ENCODE assay signal across 14 mouse cellular contexts in genomic region chr1:106176791-106177190, GRCm38 (mm10). TPM values are rescaled to one million over a fixed set of nuclear protein-coding genes. Genes with fewer than 3 reads are reported as not detected.
DNase-seq lines count a peak whose midpoint lies in the region; ATAC-seq lines count a peak whose summit lies in the region.
"Had no signal": no experiment of that assay in that cellular context is flagged by ENCODE, and none has a peak within 500 bp of the region (broad histone marks: within the 10 kb centered on the region; RNA-seq: fewer than 3 reads in every experiment).

No protein-coding gene starts in this region.

- H3K4me2 ChIP-seq in neural tube, embryonic 12.5 days (replicated peaks) = peak overlapping the region; percentile 33
- peak overlapping the region; percentile 23 for H3K4me2 ChIP-seq in hindbrain, embryonic 16.5 days (ENCODE audit: low read length)
- H3K4me2 ChIP-seq: liver, embryonic 11.5 days had no signal

- no peak for ATAC-seq in neural tube, embryonic 12.5 days (ENCODE audit: low FRiP score, low read depth)
- ATAC-seq in hindbrain, embryonic 16.5 days = no peak

- no peaks in the 10 kb centered on the region for H3K9me3 ChIP-seq in neural tube, embryonic 12.5 days
- no peaks in the 10 kb centered on the region for H3K9me3 ChIP-seq in hindbrain, embryonic 16.5 days (ENCODE audit: control insufficient read depth, low read length)

- no peaks in the 10 kb centered on the region for H3K27me3 ChIP-seq in neural tube, embryonic 12.5 days (replicated peaks)
- H3K27me3 ChIP-seq in hindbrain, embryonic 16.5 days (replicated peaks; ENCODE audit: control insufficient read depth, insufficient read depth, low read length) = no peaks in the 10 kb centered on the region

- H3K36me3 ChIP-seq in neural tube, embryonic 12.5 days = no peaks in the 10 kb centered on the region
- no peaks in the 10 kb centered on the region for H3K36me3 ChIP-seq in hindbrain, embryonic 16.5 days (ENCODE audit: control insufficient read depth, insufficient read depth, low read length)

- WGBS in neural tube, embryonic 12.5 days = 13% methylated on average over 1 of the region's 1 CpGs
- WGBS in hindbrain, embryonic 16.5 days = 24% methylated on average over 1 of the region's 1 CpGs

- H3K27ac ChIP-seq in neural tube, embryonic 12.5 days = no peak overlapping the region
- no peak overlapping the region for H3K27ac ChIP-seq in hindbrain, embryonic 16.5 days (ENCODE audit: low read depth, low read length)
- H3K27ac ChIP-seq: kidney, postnatal 0 days had no signal

- H3K9ac ChIP-seq in neural tube, embryonic 12.5 days = no peak overlapping the region
- no peak overlapping the region for H3K9ac ChIP-seq in hindbrain, embryonic 16.5 days (ENCODE audit: low read depth, low read length)

- H3K4me3 ChIP-seq in neural tube, embryonic 12.5 days = no peak overlapping the region
- no peak overlapping the region for H3K4me3 ChIP-seq in hindbrain, embryonic 16.5 days (ENCODE audit: low read length)

- peaks cover 29% of the 10 kb centered on the region for H3K4me1 ChIP-seq in neural tube, embryonic 12.5 days
- H3K4me1 ChIP-seq in hindbrain, embryonic 16.5 days (ENCODE audit: control insufficient read depth, insufficient read depth, low read depth, low read length) = peaks cover 18% of the 10 kb centered on the region

- DNase-seq in embryo, embryonic 10.5 days (ENCODE audit: low spot score) = peak; percentile 40
- no peak for DNase-seq in embryo, embryonic 10 days (ENCODE audit: low spot score)
- DNase-seq in neural tube, embryonic 10.5 days (ENCODE audit: extremely low spot score, low spot score) = no peak
- DNase-seq in retina, postnatal 1 day = peak; percentile 50
- no peak for DNase-seq in right cerebral cortex, postnatal 4 days
- DNase-seq in kidney, postnatal 36 days = no peak
- DNase-seq: cerebellum, postnatal 14 days; gastrocnemius, postnatal 10 days; lung, postnatal 10 days; thymus, postnatal 14 days had no signal

RNA-seq across cellular contexts. Expression of gene Phlpp1, which starts 5.2 kb away (rescaled TPM):
- 8.8 TPM in 2 replicates for polyA plus RNA-seq in neural tube, embryonic 12.5 days (2016; fragmentation: Nextera tagmentation; extraction: Ambion mirVana)
- polyA plus RNA-seq in hindbrain, embryonic 16.5 days (2015; fragmentation: Nextera tagmentation; extraction: Ambion mirVana) = 7.3 and 7.4 TPM in 2 replicates

Comparison
In these comparisons a context has a peak if more than half of its experiments do, and no peak if none do; other contexts are left out.
1. DNase-seq: peak in embryo, embryonic 10.5 days (single experiment) and retina, postnatal 1 day (single experiment); none in embryo, embryonic 10 days (single experiment), neural tube, embryonic 10.5 days (single experiment), right cerebral cortex, postnatal 4 days (single experiment) and kidney, postnatal 36 days (0 of 2).